Mouse (Mus musculus): ENCODE data around the gene Mcoln3.

Gene Mcoln3

DNA sequence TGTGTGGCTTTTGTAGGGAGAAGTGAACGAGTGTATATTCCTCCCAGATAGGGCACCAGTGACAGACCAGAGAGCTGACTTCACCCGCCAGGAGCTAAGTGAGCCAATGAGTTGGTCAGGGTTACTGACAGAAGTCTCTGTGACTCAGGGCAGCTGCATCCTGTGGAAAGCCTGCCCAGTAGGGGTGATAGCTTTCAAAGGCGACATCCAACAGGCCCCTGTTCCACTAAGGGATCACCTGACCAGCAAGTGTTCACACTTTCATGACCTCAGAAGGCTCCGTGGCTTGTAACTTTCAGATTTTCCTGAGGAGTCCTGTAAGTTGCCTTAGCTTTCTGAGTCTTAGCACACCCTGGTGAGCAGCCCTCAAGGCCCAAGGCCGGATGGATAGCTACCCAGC, 55.8 kb downstream of the Mcoln3 start:
- no peak for DNase-seq (ENCODE audit: low read depth, low spot score)

- DNase-seq (ENCODE audit: low read depth, low spot score), result no peak
Measured at GRCm38 (mm10) chr3:146174215-146174614, 57.0 kb downstream of the Mcoln3 start.

- no peak for DNase-seq (ENCODE audit: low read depth, low spot score)
Measured at GRCm38 (mm10) chr3:146177295-146177694, 60.0 kb downstream of the Mcoln3 start.

GRCm38 (mm10) chr3:146177748-146178582, 60.7 kb downstream of the Mcoln3 start:
- peak; percentile 77 for DNase-seq (ENCODE audit: low read depth, low spot score)

GRCm38 (mm10) chr3:146180341-146180740, 63.1 kb downstream of the Mcoln3 start:
- peak; percentile 63 for DNase-seq (ENCODE audit: low read depth, low spot score)

DNA sequence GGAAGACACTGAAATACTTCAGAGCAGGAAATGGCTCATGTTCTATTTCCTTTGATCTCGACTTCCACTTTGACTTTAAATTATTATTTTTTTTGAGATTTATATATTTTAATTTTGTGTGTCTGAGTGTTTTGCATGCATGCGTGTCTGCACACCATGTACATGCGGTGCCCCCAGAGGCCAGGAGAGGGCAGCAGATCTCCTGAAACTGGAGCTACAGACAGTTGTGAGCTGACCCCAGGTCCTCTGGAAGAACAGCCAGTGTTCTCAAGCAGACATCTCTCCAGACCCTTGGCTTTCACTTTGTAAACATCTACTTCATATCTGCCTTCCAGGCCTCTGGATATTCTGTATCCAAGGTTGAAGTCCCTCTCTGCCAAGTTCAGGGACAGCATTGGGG, 63.7 kb downstream of the Mcoln3 start:
- DNase-seq (ENCODE audit: low read depth, low spot score), result peak; percentile 64

- DNase-seq (ENCODE audit: low read depth, low spot score), result peak; percentile 76
Measured at GRCm38 (mm10) chr3:146184992-146185657, 67.9 kb downstream of the Mcoln3 start.

GRCm38 (mm10) chr3:146186033-146186432, 68.8 kb downstream of the Mcoln3 start:
- DNase-seq (ENCODE audit: low read depth, low spot score), result no peak

GRCm38 (mm10) chr3:146189933-146190332, 72.7 kb downstream of the Mcoln3 start:
- peak; percentile 13 for DNase-seq (ENCODE audit: low read depth, low spot score)
